In the genomic region with DNA sequence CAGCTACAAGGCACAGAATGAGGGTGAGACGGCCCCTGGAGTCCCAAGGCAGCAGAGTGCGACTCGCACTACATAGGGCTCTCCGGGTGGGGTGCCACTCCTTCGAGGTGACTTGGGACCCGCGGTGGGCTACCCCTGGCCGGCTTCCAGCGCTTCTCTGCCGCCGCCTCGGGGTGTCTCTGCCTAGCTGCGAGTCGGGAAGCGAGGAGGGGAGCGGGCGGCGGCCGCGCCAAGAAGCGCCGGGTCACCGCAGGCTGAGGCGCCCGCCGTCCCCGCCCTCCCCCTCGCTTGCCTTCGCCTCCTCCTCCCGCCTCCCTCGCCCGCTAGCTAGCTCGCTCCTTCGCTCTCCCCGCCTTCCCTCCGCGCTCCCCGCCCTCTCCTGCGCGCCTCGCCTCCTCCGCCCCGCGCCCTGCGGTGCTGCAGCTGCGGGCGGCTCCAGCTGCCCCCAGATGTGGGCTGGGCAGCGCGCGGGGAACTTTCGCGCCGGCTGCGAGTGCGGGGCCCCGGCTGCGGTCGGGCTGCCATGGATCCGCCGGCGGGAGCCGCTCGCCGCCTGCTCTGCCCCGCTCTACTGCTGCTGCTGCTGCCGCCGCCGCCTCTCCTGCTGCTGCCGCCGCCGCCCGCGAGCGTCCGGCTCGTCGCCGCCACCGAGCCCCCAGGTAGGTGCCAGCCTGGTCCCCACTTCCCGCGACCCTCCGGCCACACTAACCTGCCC, we compare ENCODE assay signal across 8 mouse cellular contexts. TPM values are rescaled to one million over a fixed set of nuclear protein-coding genes. Genes with fewer than 3 reads are reported as not detected.
A peak's percentile ranks its signal among the peaks of the same experiment; 100 is the strongest.
DNase-seq lines count a peak whose midpoint lies in the region; ATAC-seq and TF ChIP-seq lines count a peak whose summit lies in the region.

Adamts2 (plus strand) TSS at position 444 of the 715 bp plus-strand sequence.

- H3K9me3 ChIP-seq in intestine, postnatal 0 days (ENCODE audit: control insufficient read depth) = no peaks in the 10 kb centered on the region
- no peaks in the 10 kb centered on the region for H3K9me3 ChIP-seq in liver, embryonic 13.5 days (replicated peaks)
- no peaks in the 10 kb centered on the region for H3K9me3 ChIP-seq in neural tube, embryonic 12.5 days

- H3K36me3 ChIP-seq in intestine, postnatal 0 days (ENCODE audit: control insufficient read depth, insufficient read depth) = no peaks in the 10 kb centered on the region
- H3K36me3 ChIP-seq in liver, embryonic 13.5 days = no peaks in the 10 kb centered on the region
- no peaks in the 10 kb centered on the region for H3K36me3 ChIP-seq in neural tube, embryonic 12.5 days

- WGBS in intestine, postnatal 0 days = under 1% methylated on average over 70 of the region's 82 CpGs
- 1% methylated on average over 74 of the region's 82 CpGs for WGBS in liver, embryonic 13.5 days (ENCODE audit: insufficient replicate concordance)
- WGBS in neural tube, embryonic 12.5 days = under 1% methylated on average over 80 of the region's 82 CpGs

- TF ChIP-seq CTCF in layer of hippocampus, adult 2 months (conservative IDR thresholded peaks at IDR 0.05) = peak; percentile 21; the same call in 1 of the 2 replicates
- TF ChIP-seq CTCF in intestine, postnatal 0 days (IDR thresholded peaks at IDR 0.05; ENCODE audit: low read depth) = no peak; the same call in 1 of the 2 replicates

- H3K4me1 ChIP-seq in intestine, postnatal 0 days (replicated peaks; ENCODE audit: control insufficient read depth, insufficient read depth, low read length) = no peaks in the 10 kb centered on the region
- no peaks in the 10 kb centered on the region; the same call in 1 of the 2 replicates for H3K4me1 ChIP-seq in liver, embryonic 13.5 days (replicated peaks)
- peaks cover 18% of the 10 kb centered on the region for H3K4me1 ChIP-seq in neural tube, embryonic 12.5 days

- ATAC-seq in intestine, postnatal 0 days = peak; percentile 55
- ATAC-seq in liver, embryonic 13.5 days (ENCODE audit: low read depth) = no peak
- ATAC-seq in neural tube, embryonic 12.5 days (ENCODE audit: low FRiP score, low read depth) = peak; percentile 74

- H3K4me3 ChIP-seq in layer of hippocampus, adult 2 months = peak within 1 kb of the TSS; percentile 64
- H3K4me3 ChIP-seq in intestine, postnatal 0 days (ENCODE audit: low read depth, low read length) = peak within 1 kb of the TSS; percentile 60
- peak within 1 kb of the TSS; percentile 50 for H3K4me3 ChIP-seq in liver, embryonic 13.5 days (replicated peaks)
- peak within 1 kb of the TSS; percentile 58 for H3K4me3 ChIP-seq in neural tube, embryonic 12.5 days

- H3K27me3 ChIP-seq in intestine, postnatal 0 days (replicated peaks; ENCODE audit: control insufficient read depth, insufficient read depth, low read length) = peaks cover 47% of the 10 kb centered on the region
- peaks cover 79% of the 10 kb centered on the region for H3K27me3 ChIP-seq in liver, embryonic 13.5 days
- peaks cover 59% of the 10 kb centered on the region for H3K27me3 ChIP-seq in neural tube, embryonic 12.5 days (replicated peaks)

- peak within 1 kb of the TSS; percentile 53 for H3K27ac ChIP-seq in layer of hippocampus, adult 2 months
- H3K27ac ChIP-seq in intestine, postnatal 0 days (ENCODE audit: low read depth, low read length) = no peak within 1 kb of the TSS
- H3K27ac ChIP-seq in liver, embryonic 13.5 days = no peak within 1 kb of the TSS
- H3K27ac ChIP-seq in neural tube, embryonic 12.5 days = no peak within 1 kb of the TSS

- DNase-seq in layer of hippocampus, adult 2 months (ENCODE audit: low spot score in 2 of 2) = peak in 1 of 2 experiments; percentile 37
- no peak for DNase-seq in layer of hippocampus, adult 9-10 months (ENCODE audit: low spot score)
- peak; percentile 76 for DNase-seq in embryo, embryonic 9.5 days (ENCODE audit: extremely low spot score)
- DNase-seq in heart, adult 11 months = peak; percentile 98
- no peak for DNase-seq in liver, embryonic 13.5 days
- peak; percentile 31 to 49 for DNase-seq in thymus, postnatal 10 days (ENCODE audit: low spot score in 2 of 2)

- peak within 1 kb of the TSS; percentile 40; the same call in 1 of the 2 replicates for H3K9ac ChIP-seq in intestine, postnatal 0 days (ENCODE audit: low read depth, low read length)
- 0 out of 2 replicates have a peak within 1 kb of the TSS, but pooled peaks have one; percentile 9 for H3K9ac ChIP-seq in liver, embryonic 13.5 days
- peak within 1 kb of the TSS; percentile 57 for H3K9ac ChIP-seq in neural tube, embryonic 12.5 days

- H3K4me2 ChIP-seq in intestine, postnatal 0 days (replicated peaks; ENCODE audit: low read depth) = peak within 1 kb of the TSS; percentile 89
- peak within 1 kb of the TSS; percentile 60 for H3K4me2 ChIP-seq in liver, embryonic 13.5 days
- H3K4me2 ChIP-seq in neural tube, embryonic 12.5 days (replicated peaks) = peak within 1 kb of the TSS; percentile 99

RNA-seq across cellular contexts. Expression of gene Adamts2, which starts in this region (rescaled TPM):
- total RNA-seq in layer of hippocampus, adult 2 months (2021) = 10 to 100 TPM; 14.5 to 15.4 TPM
- 4.6 and 4.8 TPM in 2 replicates for polyA plus RNA-seq in intestine, postnatal 0 days (2015; fragmentation: Nextera tagmentation; extraction: Ambion mirVana)
- polyA plus RNA-seq in liver, embryonic 13.5 days (2015; fragmentation: Nextera tagmentation; extraction: Ambion mirVana) = 1.4 and 1.6 TPM in 2 replicates
- polyA plus RNA-seq in neural tube, embryonic 12.5 days (2016; fragmentation: Nextera tagmentation; extraction: Ambion mirVana) = 2.7 and 3.3 TPM in 2 replicates

Comparison
In these comparisons a context has a peak if more than half of its experiments do, and no peak if none do; other contexts are left out.
1. DNase-seq: peak in embryo, embryonic 9.5 days (single experiment), heart, adult 11 months (single experiment) and thymus, postnatal 10 days (2 of 2); none in layer of hippocampus, adult 9-10 months (single experiment) and liver, embryonic 13.5 days (single experiment).
2. Peak in every context shown above with its lines, with median percentiles within 50 percentile points of each other: H3K4me3 ChIP-seq, H3K4me2 ChIP-seq and H3K9ac ChIP-seq.